Mouse (Mus musculus): ENCODE results near the gene Nfam1. TPM values are rescaled to one million over a fixed set of nuclear protein-coding genes. Genes with fewer than 3 reads are reported as not detected.
A peak's percentile ranks its signal among the peaks of the same experiment; 100 is the strongest.

Gene Nfam1
- polyA plus RNA-seq, 1 experiment from 2014 or later, result 7.4 TPM

GRCm38 (mm10) chr15:82979531-82979930 lies 53.6 kb downstream of the Nfam1 start:
- Histone ChIP-seq H3K36me3 (ENCODE audit: control insufficient read depth, insufficient read depth, low read length) (no peaks in the 10 kb centered on the region), H3K27me3 (ENCODE audit: control insufficient read depth, insufficient read depth, low read length) (no peaks in the 10 kb centered on the region), H3K4me2 (ENCODE audit: low read depth, low read length) (no peak overlapping the region), H3K9me3 (replicated peaks; ENCODE audit: control insufficient read depth, low read length) (no peaks in the 10 kb centered on the region), H3K4me1 (ENCODE audit: control insufficient read depth, insufficient read depth, low read length) (peaks cover 23% of the 10 kb centered on the region), H3K9ac (ENCODE audit: low read length) (no peak overlapping the region), H3K4me3 (replicated peaks; ENCODE audit: low read length) (no peak overlapping the region), H3K27ac (ENCODE audit: low read length) (no peak overlapping the region)
- ATAC-seq (ENCODE audit: insufficient read depth, low FRiP score), result no peak
- 74% methylated on average over 1 of the region's 1 CpGs for WGBS

- Histone ChIP-seq H3K27me3 (ENCODE audit: control insufficient read depth, insufficient read depth, low read length) (no peaks in the 10 kb centered on the region), H3K27ac (ENCODE audit: low read length) (no peak overlapping the region), H3K36me3 (ENCODE audit: control insufficient read depth, insufficient read depth, low read length) (no peaks in the 10 kb centered on the region), H3K9ac (ENCODE audit: low read length) (no peak overlapping the region), H3K4me2 (ENCODE audit: low read depth, low read length) (no peak overlapping the region), H3K4me1 (ENCODE audit: control insufficient read depth, insufficient read depth, low read length) (peaks cover 3% of the 10 kb centered on the region), H3K4me3 (replicated peaks; ENCODE audit: low read length) (no peak overlapping the region), H3K9me3 (replicated peaks; ENCODE audit: control insufficient read depth, low read length) (no peaks in the 10 kb centered on the region)
- WGBS, result 76% methylated on average over 1 of the region's 1 CpGs
- no peak for ATAC-seq (ENCODE audit: insufficient read depth, low FRiP score)
These were observed 58.6 kb downstream of the Nfam1 start for GRCm38 (mm10) chr15:82974471-82974870.

- Histone ChIP-seq H3K27me3 (ENCODE audit: control insufficient read depth, insufficient read depth, low read length) (no peaks in the 10 kb centered on the region), H3K4me2 (ENCODE audit: low read depth, low read length) (no peak overlapping the region), H3K9ac (ENCODE audit: low read length) (peak overlapping the region; percentile 4), H3K9me3 (replicated peaks; ENCODE audit: control insufficient read depth, low read length) (no peaks in the 10 kb centered on the region), H3K4me3 (replicated peaks; ENCODE audit: low read length) (no peak overlapping the region), H3K27ac (ENCODE audit: low read length) (peak overlapping the region; percentile 7), H3K4me1 (ENCODE audit: control insufficient read depth, insufficient read depth, low read length) (peaks cover 22% of the 10 kb centered on the region), H3K36me3 (ENCODE audit: control insufficient read depth, insufficient read depth, low read length) (no peaks in the 10 kb centered on the region)
- 26% methylated on average over 6 of the region's 6 CpGs for WGBS
- no peak for ATAC-seq (ENCODE audit: insufficient read depth, low FRiP score)
These were observed 63.8 kb downstream of the Nfam1 start for GRCm38 (mm10) chr15:82969206-82969721.

GRCm38 (mm10) chr15:82968449-82968848 lies 64.7 kb downstream of the Nfam1 start:
- Histone ChIP-seq H3K4me1 (ENCODE audit: control insufficient read depth, insufficient read depth, low read length) (peaks cover 22% of the 10 kb centered on the region), H3K27ac (ENCODE audit: low read length) (peak overlapping the region; percentile 8), H3K4me2 (ENCODE audit: low read depth, low read length) (peak overlapping the region; percentile 48), H3K4me3 (replicated peaks; ENCODE audit: low read length) (peak overlapping the region; percentile 17; the same call in 1 of the 2 replicates), H3K27me3 (ENCODE audit: control insufficient read depth, insufficient read depth, low read length) (no peaks in the 10 kb centered on the region), H3K9ac (ENCODE audit: low read length) (peak overlapping the region; percentile 66), H3K36me3 (ENCODE audit: control insufficient read depth, insufficient read depth, low read length) (no peaks in the 10 kb centered on the region), H3K9me3 (replicated peaks; ENCODE audit: control insufficient read depth, low read length) (no peaks in the 10 kb centered on the region)
- WGBS, result 6% methylated on average over 22 of the region's 22 CpGs
- no peak for ATAC-seq (ENCODE audit: insufficient read depth, low FRiP score)

GRCm38 (mm10) chr15:82967947-82968346 lies 65.2 kb downstream of the Nfam1 start:
- 38% methylated on average over 6 of the region's 6 CpGs for WGBS
- ATAC-seq (ENCODE audit: insufficient read depth, low FRiP score), result no peak
- H3K4me1 ChIP-seq (ENCODE audit: control insufficient read depth, insufficient read depth, low read length), result peaks cover 23% of the 10 kb centered on the region

GRCm38 (mm10) chr15:82964266-82964825 lies 68.8 kb downstream of the Nfam1 start:
- no peak for ATAC-seq (ENCODE audit: insufficient read depth, low FRiP score)
- H3K4me3 ChIP-seq (replicated peaks; ENCODE audit: low read length), result peak overlapping the region; percentile 50; the same call in 1 of the 2 replicates
- H3K9ac ChIP-seq (ENCODE audit: low read length), result peak overlapping the region; percentile 0; the same call in 1 of the 2 replicates
- no peaks in the 10 kb centered on the region for H3K36me3 ChIP-seq (ENCODE audit: control insufficient read depth, insufficient read depth, low read length)
- peak overlapping the region; percentile 70; the same call in 1 of the 2 replicates for H3K27ac ChIP-seq (ENCODE audit: low read length)
- peaks cover 10% of the 10 kb centered on the region for H3K27me3 ChIP-seq (ENCODE audit: control insufficient read depth, insufficient read depth, low read length)
- H3K9me3 ChIP-seq (replicated peaks; ENCODE audit: control insufficient read depth, low read length), result no peaks in the 10 kb centered on the region
- peak overlapping the region; percentile 63; the same call in 1 of the 2 replicates for H3K4me2 ChIP-seq (ENCODE audit: low read depth, low read length)
- 75% methylated on average over 14 of the region's 14 CpGs for WGBS
- peaks cover 44% of the 10 kb centered on the region for H3K4me1 ChIP-seq (ENCODE audit: control insufficient read depth, insufficient read depth, low read length)

More at GRCm38 (mm10) chr15:82967947-82968346, 65.2 kb downstream of the Nfam1 start:
- Histone ChIP-seq H3K27ac (ENCODE audit: low read length) (0 out of 2 replicates have a peak overlapping the region, but pooled peaks have one; percentile 8), H3K9me3 (replicated peaks; ENCODE audit: control insufficient read depth, low read length) (no peaks in the 10 kb centered on the region), H3K4me2 (ENCODE audit: low read depth, low read length) (peak overlapping the region; percentile 48; the same call in 1 of the 2 replicates), H3K4me3 (replicated peaks; ENCODE audit: low read length) (0 out of 2 replicates have a peak overlapping the region, but pooled peaks have one; percentile 17), H3K27me3 (ENCODE audit: control insufficient read depth, insufficient read depth, low read length) (no peaks in the 10 kb centered on the region), H3K36me3 (ENCODE audit: control insufficient read depth, insufficient read depth, low read length) (no peaks in the 10 kb centered on the region), H3K9ac (ENCODE audit: low read length) (peak overlapping the region; percentile 66)

- no peaks in the 10 kb centered on the region for H3K36me3 ChIP-seq (ENCODE audit: control insufficient read depth, insufficient read depth, low read length)
- peak overlapping the region; percentile 50 for H3K4me3 ChIP-seq (replicated peaks; ENCODE audit: low read length)
- peak overlapping the region; percentile 69 for H3K9ac ChIP-seq (ENCODE audit: low read length)
- ATAC-seq (ENCODE audit: insufficient read depth, low FRiP score), result peak; percentile 58; the same call in 1 of the 2 replicates
- H3K4me2 ChIP-seq (ENCODE audit: low read depth, low read length), result peak overlapping the region; percentile 63
- peaks cover 10% of the 10 kb centered on the region for H3K27me3 ChIP-seq (ENCODE audit: control insufficient read depth, insufficient read depth, low read length)
- no peaks in the 10 kb centered on the region for H3K9me3 ChIP-seq (replicated peaks; ENCODE audit: control insufficient read depth, low read length)
- H3K27ac ChIP-seq (ENCODE audit: low read length), result peak overlapping the region; percentile 70
- H3K4me1 ChIP-seq (ENCODE audit: control insufficient read depth, insufficient read depth, low read length), result peaks cover 43% of the 10 kb centered on the region
- WGBS, result 1% methylated on average over 45 of the region's 82 CpGs
These were observed 69.5 kb downstream of the Nfam1 start for GRCm38 (mm10) chr15:82963556-82964156.

GRCm38 (mm10) chr15:82963090-82963489 lies 70.0 kb downstream of the Nfam1 start:
- Histone ChIP-seq H3K9ac (ENCODE audit: low read length) (peak overlapping the region; percentile 69), H3K36me3 (ENCODE audit: control insufficient read depth, insufficient read depth, low read length) (no peaks in the 10 kb centered on the region), H3K27me3 (ENCODE audit: control insufficient read depth, insufficient read depth, low read length) (peaks cover 10% of the 10 kb centered on the region), H3K4me1 (ENCODE audit: control insufficient read depth, insufficient read depth, low read length) (peaks cover 43% of the 10 kb centered on the region), H3K4me2 (ENCODE audit: low read depth, low read length) (peak overlapping the region; percentile 63), H3K9me3 (replicated peaks; ENCODE audit: control insufficient read depth, low read length) (no peaks in the 10 kb centered on the region), H3K27ac (ENCODE audit: low read length) (peak overlapping the region; percentile 11), H3K4me3 (replicated peaks; ENCODE audit: low read length) (peak overlapping the region; percentile 50)
- WGBS, result 3% methylated on average over 39 of the region's 39 CpGs
- no peak for ATAC-seq (ENCODE audit: insufficient read depth, low FRiP score)

GRCm38 (mm10) chr15:82962536-82962935 lies 70.6 kb downstream of the Nfam1 start:
- H3K27me3 ChIP-seq (ENCODE audit: control insufficient read depth, insufficient read depth, low read length), result peaks cover 10% of the 10 kb centered on the region
- no peaks in the 10 kb centered on the region for H3K36me3 ChIP-seq (ENCODE audit: control insufficient read depth, insufficient read depth, low read length)
- peak overlapping the region; percentile 63 for H3K4me2 ChIP-seq (ENCODE audit: low read depth, low read length)
- peaks cover 41% of the 10 kb centered on the region for H3K4me1 ChIP-seq (ENCODE audit: control insufficient read depth, insufficient read depth, low read length)
- H3K9ac ChIP-seq (ENCODE audit: low read length), result peak overlapping the region; percentile 69
- no peaks in the 10 kb centered on the region for H3K9me3 ChIP-seq (replicated peaks; ENCODE audit: control insufficient read depth, low read length)
- H3K4me3 ChIP-seq (replicated peaks; ENCODE audit: low read length), result peak overlapping the region; percentile 50
- H3K27ac ChIP-seq (ENCODE audit: low read length), result peak overlapping the region; percentile 35; the same call in 1 of the 2 replicates
- WGBS, result 49% methylated on average over 4 of the region's 4 CpGs
- ATAC-seq (ENCODE audit: insufficient read depth, low FRiP score), result no peak

Data from stomach, embryonic 16.5 days (tissue).